Mouse (Mus musculus) myocyte (in vitro differentiated cells): ENCODE measurements around the gene Galnt15.

Experiments
- CEBPB ChIP-seq: IDR thresholded peaks from 2 replicates; pipeline ENCODE4 v1.6.1; 2011; ENCODE audit warnings: mild to moderate bottlenecking, moderate library complexity; ENCODE audit not compliant: poor library complexity, insufficient read depth, severe bottlenecking
- E2F4 ChIP-seq: IDR thresholded peaks from one replicate; pipeline ENCODE4 v1.6.1; 2011; ENCODE audit warnings: mild to moderate bottlenecking, control low read depth, moderate library complexity; ENCODE audit not compliant: insufficient read depth
- MAX ChIP-seq: IDR thresholded peaks from one replicate; pipeline ENCODE4 v1.6.1; 2011; ENCODE audit warnings: low read depth, mild to moderate bottlenecking, control low read depth
- MYOD1 ChIP-seq, 3 experiments: IDR thresholded peaks; one replicate each; pipeline ENCODE4 v1.6.1; 2011; ENCODE audit warnings: control low read depth in 2 of 3, low read depth in 2 of 3, mild to moderate bottlenecking in 2 of 3, moderate library complexity in 1 of 3; ENCODE audit not compliant: insufficient read length in 2 of 3, control insufficient read depth in 1 of 3
- POLR2A ChIP-seq: IDR thresholded peaks from one replicate; pipeline ENCODE4 v1.6.1; 2011; ENCODE audit warnings: low read depth, mild to moderate bottlenecking, control low read depth, moderate library complexity; ENCODE audit not compliant: insufficient read length
- POLR2AphosphoS2 ChIP-seq: IDR thresholded peaks from one replicate; pipeline ENCODE4 v1.6.1; 2011; ENCODE audit warnings: low read depth, control low read depth; ENCODE audit not compliant: insufficient read length
- SRF ChIP-seq: IDR thresholded peaks from one replicate; pipeline ENCODE4 v1.6.1; 2011; ENCODE audit warnings: low read depth; ENCODE audit not compliant: control insufficient read depth, insufficient read length
- TCF12 ChIP-seq: IDR thresholded peaks from one replicate; pipeline ENCODE4 v1.6.1; 2011; ENCODE audit warnings: mild to moderate bottlenecking, control low read depth; ENCODE audit not compliant: poor library complexity, insufficient read depth, severe bottlenecking
- TCF3 ChIP-seq: IDR thresholded peaks from one replicate; pipeline ENCODE4 v1.6.1; 2011; ENCODE audit warnings: low read depth, control low read depth; ENCODE audit not compliant: insufficient read length
- USF1 ChIP-seq: IDR thresholded peaks from one replicate; pipeline ENCODE4 v1.6.1; 2011; ENCODE audit warnings: low read depth, mild to moderate bottlenecking, control low read depth, moderate library complexity

GRCm38 (mm10) chr14:32083466-32083865 is 54.7 kb downstream of the Galnt15 start:
- TF ChIP-seq POLR2A: no peak
- TF ChIP-seq SRF: no peak
- no peak for TF ChIP-seq MAX
- TF ChIP-seq CEBPB: no peak
- no peak for TF ChIP-seq TCF12
- no peak for TF ChIP-seq MYOD1 (IDR thresholded peaks at IDR 0.05; ENCODE audit: control insufficient read depth in 1 of 3, insufficient read length in 2 of 3, low read depth in 2 of 3)
- no peak for TF ChIP-seq USF1
- TF ChIP-seq POLR2AphosphoS2: no peak
- TF ChIP-seq TCF3: no peak
- TF ChIP-seq E2F4: no peak
